Mouse (Mus musculus) liver, adult 2 months (tissue): ENCODE data around the gene 1700122O11Rik.

Source experiments
- CTCF ChIP-seq: fragments of 200-500 bp; IDR thresholded peaks from 2 replicates; pipeline ENCODE4 v1.5.1; 2011; ENCODE audit warnings: low read depth, low read length, control low read depth
- POLR2A ChIP-seq: fragments of 200-500 bp; IDR thresholded peaks from 2 replicates; pipeline ENCODE4 v1.6.1; 2011; ENCODE audit warnings: low read length, control low read depth; ENCODE audit not compliant: insufficient read depth; ENCODE audit errors: extremely low read depth

DNA sequence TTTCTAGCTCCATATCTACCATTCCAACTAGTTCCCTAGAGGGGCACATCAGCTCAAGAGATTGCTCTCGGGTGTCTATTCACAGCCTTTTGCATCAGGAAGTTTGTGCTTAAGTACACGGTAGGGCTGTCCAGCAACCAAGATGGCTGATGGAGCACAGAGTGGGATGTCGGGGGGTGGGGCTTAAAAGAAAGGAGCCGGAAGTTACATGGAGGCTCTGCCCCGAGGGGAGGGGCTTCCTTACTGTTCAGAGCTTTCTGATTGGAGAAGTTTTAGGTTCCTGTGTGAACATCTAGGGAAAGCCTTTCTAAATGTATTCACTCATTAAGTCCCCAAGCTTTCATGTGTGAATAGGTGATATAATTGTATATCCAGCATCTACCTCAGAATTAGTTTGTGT lies 21.5 kb downstream of the 1700122O11Rik start:
- TF ChIP-seq CTCF (no peak), POLR2A (no peak)
